Mouse (Mus musculus): ENCODE data around the gene Orm3. TPM values are rescaled to one million over a fixed set of nuclear protein-coding genes. Genes with fewer than 3 reads are reported as not detected.

The Orm3 gene
- polyA plus RNA-seq, 1 experiment from 2014 or later: not detected

- Histone ChIP-seq H3K36me3 (peaks cover 77% of the 10 kb centered on the region), H3K27ac (no peak overlapping the region), H3K4me3 (replicated peaks) (no peak overlapping the region), H3K27me3 (no peaks in the 10 kb centered on the region), H3K4me1 (replicated peaks) (peaks cover 8% of the 10 kb centered on the region; the same call in 1 of the 2 replicates), H3K4me2 (replicated peaks) (no peak overlapping the region), H3K9ac (replicated peaks) (no peak overlapping the region), H3K9me3 (no peaks in the 10 kb centered on the region)
- 87% methylated on average over 12 of the region's 12 CpGs for WGBS
- ATAC-seq: no peak
These were observed 18.4 kb downstream of the Orm3 start for GRCm38 (mm10) chr4:63374331-63374730.

- Histone ChIP-seq H3K9ac (replicated peaks) (no peak overlapping the region), H3K9me3 (no peaks in the 10 kb centered on the region), H3K4me1 (replicated peaks) (peaks cover 8% of the 10 kb centered on the region; the same call in 1 of the 2 replicates), H3K27me3 (no peaks in the 10 kb centered on the region), H3K4me2 (replicated peaks) (no peak overlapping the region), H3K36me3 (peaks cover 80% of the 10 kb centered on the region), H3K4me3 (replicated peaks) (no peak overlapping the region), H3K27ac (no peak overlapping the region)
- peak; percentile 17; the same call in 1 of the 2 replicates for ATAC-seq
- 69% methylated on average over 1 of the region's 1 CpGs for WGBS
These were observed 19.4 kb downstream of the Orm3 start for GRCm38 (mm10) chr4:63375367-63375766.

GRCm38 (mm10) chr4:63377483-63377882 is 21.5 kb downstream of the Orm3 start:
- no peaks in the 10 kb centered on the region for H3K9me3 ChIP-seq
- H3K4me2 ChIP-seq (replicated peaks): no peak overlapping the region
- 66% methylated on average over 7 of the region's 7 CpGs for WGBS
- no peak overlapping the region for H3K9ac ChIP-seq (replicated peaks)
- no peak overlapping the region for H3K27ac ChIP-seq
- no peaks in the 10 kb centered on the region for H3K27me3 ChIP-seq
- ATAC-seq: no peak
- no peak overlapping the region for H3K4me3 ChIP-seq (replicated peaks)
- H3K4me1 ChIP-seq (replicated peaks): no peaks in the 10 kb centered on the region
- peaks cover 96% of the 10 kb centered on the region for H3K36me3 ChIP-seq

- H3K27me3 ChIP-seq: no peaks in the 10 kb centered on the region
- H3K4me2 ChIP-seq (replicated peaks): no peak overlapping the region
- H3K4me3 ChIP-seq (replicated peaks): no peak overlapping the region
- H3K9ac ChIP-seq (replicated peaks): no peak overlapping the region
- 90% methylated on average over 4 of the region's 4 CpGs for WGBS
- H3K9me3 ChIP-seq: no peaks in the 10 kb centered on the region
- H3K4me1 ChIP-seq (replicated peaks): peaks cover 9% of the 10 kb centered on the region
- peaks cover 71% of the 10 kb centered on the region for H3K36me3 ChIP-seq
- no peak for ATAC-seq
- H3K27ac ChIP-seq: no peak overlapping the region
These were observed 26.9 kb downstream of the Orm3 start for GRCm38 (mm10) chr4:63382676-63383369.

GRCm38 (mm10) chr4:63383474-63383873 is 27.5 kb downstream of the Orm3 start:
- Histone ChIP-seq H3K27ac (no peak overlapping the region), H3K9ac (replicated peaks) (no peak overlapping the region), H3K4me1 (replicated peaks) (peaks cover 16% of the 10 kb centered on the region), H3K9me3 (no peaks in the 10 kb centered on the region), H3K27me3 (no peaks in the 10 kb centered on the region), H3K36me3 (peaks cover 65% of the 10 kb centered on the region), H3K4me3 (replicated peaks) (no peak overlapping the region), H3K4me2 (replicated peaks) (no peak overlapping the region)
- no peak for ATAC-seq
- WGBS: 89% methylated on average over 12 of the region's 12 CpGs

- Histone ChIP-seq H3K27me3 (no peaks in the 10 kb centered on the region), H3K4me3 (replicated peaks) (no peak overlapping the region), H3K9me3 (no peaks in the 10 kb centered on the region), H3K36me3 (peaks cover 57% of the 10 kb centered on the region), H3K9ac (replicated peaks) (no peak overlapping the region), H3K4me1 (replicated peaks) (peaks cover 23% of the 10 kb centered on the region), H3K27ac (no peak overlapping the region), H3K4me2 (replicated peaks) (no peak overlapping the region)
- no peak for ATAC-seq
- 92% methylated on average over 4 of the region's 4 CpGs for WGBS
These were observed 28.3 kb downstream of the Orm3 start for GRCm38 (mm10) chr4:63384262-63384661.

- no peak for ATAC-seq
- no peak overlapping the region for H3K9ac ChIP-seq (replicated peaks)
- no peak overlapping the region for H3K4me2 ChIP-seq (replicated peaks)
- H3K4me1 ChIP-seq (replicated peaks): peaks cover 33% of the 10 kb centered on the region
- WGBS: 93% methylated on average over 3 of the region's 3 CpGs
- no peak overlapping the region for H3K27ac ChIP-seq
- H3K36me3 ChIP-seq: peaks cover 48% of the 10 kb centered on the region
- H3K9me3 ChIP-seq: no peaks in the 10 kb centered on the region
- H3K4me3 ChIP-seq (replicated peaks): no peak overlapping the region
- no peaks in the 10 kb centered on the region for H3K27me3 ChIP-seq
These were observed 29.3 kb downstream of the Orm3 start for GRCm38 (mm10) chr4:63385253-63385652.

- ATAC-seq: no peak
- H3K9ac ChIP-seq (replicated peaks): no peak overlapping the region
- peaks cover 38% of the 10 kb centered on the region for H3K4me1 ChIP-seq (replicated peaks)
- no peak overlapping the region for H3K27ac ChIP-seq
- no peaks in the 10 kb centered on the region for H3K9me3 ChIP-seq
- no peaks in the 10 kb centered on the region for H3K27me3 ChIP-seq
- WGBS: 81% methylated on average over 11 of the region's 11 CpGs
- no peak overlapping the region for H3K4me2 ChIP-seq (replicated peaks)
- H3K36me3 ChIP-seq: peaks cover 42% of the 10 kb centered on the region
- H3K4me3 ChIP-seq (replicated peaks): no peak overlapping the region
These were observed 29.8 kb downstream of the Orm3 start for GRCm38 (mm10) chr4:63385784-63386183.

GRCm38 (mm10) chr4:63388029-63388428 is 32.1 kb downstream of the Orm3 start:
- Histone ChIP-seq H3K4me3 (replicated peaks) (no peak overlapping the region), H3K36me3 (peaks cover 31% of the 10 kb centered on the region), H3K4me1 (replicated peaks) (peaks cover 42% of the 10 kb centered on the region), H3K27ac (peak overlapping the region; percentile 86), H3K27me3 (no peaks in the 10 kb centered on the region), H3K4me2 (replicated peaks) (no peak overlapping the region), H3K9me3 (no peaks in the 10 kb centered on the region), H3K9ac (replicated peaks) (no peak overlapping the region)
- 62% methylated on average over 6 of the region's 6 CpGs for whole genome bisulfite sequencing
- ATAC-seq: no peak

- peak; percentile 86 for ATAC-seq
- Histone ChIP-seq H3K4me1 (replicated peaks) (peaks cover 42% of the 10 kb centered on the region), H3K27ac (peak overlapping the region; percentile 86), H3K9me3 (no peaks in the 10 kb centered on the region), H3K9ac (replicated peaks) (peak overlapping the region; percentile 1; the same call in 1 of the 2 replicates), H3K27me3 (no peaks in the 10 kb centered on the region), H3K4me3 (replicated peaks) (no peak overlapping the region), H3K4me2 (replicated peaks) (0 out of 2 replicates have a peak overlapping the region, but pooled peaks have one; percentile 6), H3K36me3 (peaks cover 35% of the 10 kb centered on the region)
- WGBS: 5% methylated on average over 8 of the region's 8 CpGs
These were observed 33.3 kb downstream of the Orm3 start for GRCm38 (mm10) chr4:63389121-63389886.

GRCm38 (mm10) chr4:63389887-63390528 is 34.0 kb downstream of the Orm3 start:
- WGBS: 23% methylated on average over 11 of the region's 11 CpGs
- Histone ChIP-seq H3K9ac (replicated peaks) (0 out of 2 replicates have a peak overlapping the region, but pooled peaks have one; percentile 1), H3K9me3 (no peaks in the 10 kb centered on the region), H3K36me3 (peaks cover 42% of the 10 kb centered on the region), H3K4me3 (replicated peaks) (no peak overlapping the region), H3K27ac (peak overlapping the region; percentile 86), H3K4me2 (replicated peaks) (0 out of 2 replicates have a peak overlapping the region, but pooled peaks have one; percentile 6), H3K4me1 (replicated peaks) (peaks cover 42% of the 10 kb centered on the region), H3K27me3 (no peaks in the 10 kb centered on the region)
- peak; percentile 71 for ATAC-seq

GRCm38 (mm10) chr4:63391322-63391721 is 35.4 kb downstream of the Orm3 start:
- Histone ChIP-seq H3K27ac (0 out of 2 replicates have a peak overlapping the region, but pooled peaks have one; percentile 86), H3K4me2 (replicated peaks) (no peak overlapping the region), H3K9me3 (no peaks in the 10 kb centered on the region), H3K27me3 (no peaks in the 10 kb centered on the region), H3K4me1 (replicated peaks) (peaks cover 42% of the 10 kb centered on the region), H3K4me3 (replicated peaks) (no peak overlapping the region), H3K9ac (replicated peaks) (no peak overlapping the region), H3K36me3 (peaks cover 40% of the 10 kb centered on the region)
- no peak for ATAC-seq
- 86% methylated on average over 6 of the region's 6 CpGs for WGBS

All from midbrain, embryonic 13.5 days (tissue).